Mouse (Mus musculus) lung, adult 18-20 months (tissue): ENCODE results near the gene Dspp.

Experiments used
- DNase-seq, 2 experiments: peaks; one replicate each; pipeline ENCODE4 v3.0.0; 2022; ENCODE audit warnings: mixed read lengths in 2 of 2

Gene Dspp

GRCm38 (mm10) chr5:104201153-104201950 lies 30.8 kb downstream of the Dspp start:
- DNase-seq, result peak; percentile 12 to 36

- DNase-seq, result no peak
Observed at GRCm38 (mm10) chr5:104202351-104202750, 31.8 kb downstream of the Dspp start, which contains the start of gene Dmp1. TSS of gene Dmp1 (plus strand) at chr5:104202613.

GRCm38 (mm10) chr5:104212531-104212930 lies 42.0 kb downstream of the Dspp start:
- DNase-seq, result no peak

- DNase-seq, result peak in 1 of 2 experiments; percentile 16
Observed at GRCm38 (mm10) chr5:104218926-104219325, 48.4 kb downstream of the Dspp start.

GRCm38 (mm10) chr5:104224299-104224698 lies 53.8 kb downstream of the Dspp start:
- no peak for DNase-seq

GRCm38 (mm10) chr5:104224750-104225149 lies 54.2 kb downstream of the Dspp start:
- DNase-seq, result no peak

- no peak for DNase-seq
Observed at GRCm38 (mm10) chr5:104228497-104228896, 58.0 kb downstream of the Dspp start.
